Mouse (Mus musculus) erythroid progenitor cell, adult 5-6 weeks (primary cell): ENCODE data around the gene Notch3. TPM values are rescaled to one million over a fixed set of nuclear protein-coding genes. Genes with fewer than 3 reads are reported as not detected.
"Not testable (repeated sequence)": the region's sequence is repeated elsewhere in the genome, so short reads cannot be mapped to it uniquely, and the experiment has no call there.

ENCODE experiments used
- ATAC-seq: replicated peaks from 2 replicates; pipeline ENCODE4 v1.8.0; 2016; ENCODE audit warnings: moderate number of reproducible peaks, mild to moderate bottlenecking, moderate TSS enrichment, inconsistent platforms; ENCODE audit not compliant: poor library complexity, low FRiP score, severe bottlenecking
- total RNA-seq, 2 experiments: library from RNA; stranded (forward) in 1 of 2; stranded (reverse) in 1 of 2; fragments of 150-400 nt in 1 of 2; fragments of 186-747, 209-891 nt in 1 of 2; gene quantifications; 2 replicates each; pipeline versions ENCODE4 v1.2.3 to v1.2.4; 2015 to 2017; ENCODE audit warnings: low replicate concordance in 2 of 2

Notch3 gene
- total RNA-seq, 2 experiments from 2014 or later = 0.42 TPM; not detected in 1

GRCm38 (mm10) chr17:32106358-32106757 lies 60.3 kb downstream of the Notch3 start:
- no peak for ATAC-seq

GRCm38 (mm10) chr17:32103054-32103453 lies 63.6 kb downstream of the Notch3 start:
- no peak for ATAC-seq

GRCm38 (mm10) chr17:32099943-32100586 lies 66.6 kb downstream of the Notch3 start:
- peak; percentile 47; the same call in 1 of the 2 replicates for ATAC-seq

- 0 out of 2 replicates have a peak, but pooled peaks have one; percentile 26 for ATAC-seq
Measured at GRCm38 (mm10) chr17:32099574-32099942, 67.1 kb downstream of the Notch3 start.

- ATAC-seq = not testable (repeated sequence)
Measured at GRCm38 (mm10) chr17:32098905-32099304, 67.7 kb downstream of the Notch3 start.

- ATAC-seq = 0 out of 2 replicates have a peak, but pooled peaks have one; percentile 8
Measured at GRCm38 (mm10) chr17:32097676-32098075, 69.0 kb downstream of the Notch3 start.

GRCm38 (mm10) chr17:32092895-32093294 lies 73.8 kb downstream of the Notch3 start:
- no peak for ATAC-seq

- peak; percentile 61 for ATAC-seq
Measured at GRCm38 (mm10) chr17:32092241-32092619, 74.4 kb downstream of the Notch3 start.

GRCm38 (mm10) chr17:32091364-32092240 lies 75.0 kb downstream of the Notch3 start:
- peak; percentile 91 for ATAC-seq

GRCm38 (mm10) chr17:32091032-32091363 lies 75.7 kb downstream of the Notch3 start:
- ATAC-seq = peak; percentile 22

DNA sequence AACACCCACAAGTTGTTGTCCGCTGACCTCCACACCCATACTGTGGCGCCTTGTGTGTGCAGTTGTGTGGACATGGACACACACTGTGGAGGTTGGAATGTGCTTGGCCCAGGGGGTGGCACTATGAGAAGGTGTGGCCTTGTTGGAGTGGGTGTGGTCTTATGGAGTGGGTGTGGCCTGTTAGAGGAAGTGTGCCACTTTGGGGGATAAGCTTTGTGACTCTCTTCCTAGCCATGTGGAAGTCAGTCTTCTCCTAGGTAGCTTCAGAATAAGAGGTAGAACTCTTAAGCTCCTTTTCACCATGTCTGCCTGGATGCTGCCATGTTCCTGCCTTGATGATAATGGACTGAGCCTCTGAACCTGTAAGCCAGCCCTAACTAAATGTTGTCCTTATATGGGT lies 79.6 kb downstream of the Notch3 start:
- no peak for ATAC-seq

- ATAC-seq = no peak
Measured at GRCm38 (mm10) chr17:32083351-32083750, 83.3 kb downstream of the Notch3 start.

- ATAC-seq = no peak
Measured at GRCm38 (mm10) chr17:32075164-32075563, 91.5 kb downstream of the Notch3 start.

- no peak for ATAC-seq
Measured at GRCm38 (mm10) chr17:32074658-32075057, 92.0 kb downstream of the Notch3 start.

- 0 out of 2 replicates have a peak, but pooled peaks have one; percentile 52 for ATAC-seq
Measured at GRCm38 (mm10) chr17:32073359-32073758, 93.3 kb downstream of the Notch3 start.

Other genes with a start within 250 kb of the Notch3 start
- 4.0 and 8.8 TPM in 2 replicates for gene Rrp1b, start 130.8 kb downstream of the Notch3 start, total RNA-seq (2015; ENCODE audit: low replicate concordance)
- 1.5 and 5.4 TPM in 2 replicates for gene Rrp1b, start 130.8 kb downstream of the Notch3 start, total RNA-seq (2017; ENCODE audit: low replicate concordance)
- gene Hsf2bp, start 130.5 kb downstream of the Notch3 start, total RNA-seq (2015; ENCODE audit: low replicate concordance) = not detected in 2 replicates
- gene Hsf2bp, start 130.5 kb downstream of the Notch3 start, total RNA-seq (2017; ENCODE audit: low replicate concordance) = not detected in 2 replicates
- 0.84 TPM in 1 of 2 replicates, not detected in the other for gene Ephx3, start 22.7 kb upstream of the Notch3 start, total RNA-seq (2015; ENCODE audit: low replicate concordance)
- 1.4 and 2.7 TPM in 2 replicates for gene Ephx3, start 22.7 kb upstream of the Notch3 start, total RNA-seq (2017; ENCODE audit: low replicate concordance)
- 116 and 144 TPM in 2 replicates for gene Brd4, start 117.9 kb upstream of the Notch3 start, total RNA-seq (2015; ENCODE audit: low replicate concordance)
- 61.8 and 82.5 TPM in 2 replicates for gene Brd4, start 117.9 kb upstream of the Notch3 start, total RNA-seq (2017; ENCODE audit: low replicate concordance)
- 26.8 and 33.5 TPM in 2 replicates for gene Akap8, start 154.4 kb upstream of the Notch3 start, total RNA-seq (2015; ENCODE audit: low replicate concordance)
- gene Akap8, start 154.4 kb upstream of the Notch3 start, total RNA-seq (2017; ENCODE audit: low replicate concordance) = 60.9 and 62.4 TPM in 2 replicates
- 45.8 and 108 TPM in 2 replicates for gene Akap8l, start 183.8 kb upstream of the Notch3 start, total RNA-seq (2015; ENCODE audit: low replicate concordance)
- gene Akap8l, start 183.8 kb upstream of the Notch3 start, total RNA-seq (2017; ENCODE audit: low replicate concordance) = 150 and 167 TPM in 2 replicates
- gene Wiz, start 222.6 kb upstream of the Notch3 start, total RNA-seq (2015; ENCODE audit: low replicate concordance) = 14.1 and 19.7 TPM in 2 replicates
- gene Wiz, start 222.6 kb upstream of the Notch3 start, total RNA-seq (2017; ENCODE audit: low replicate concordance) = 3.3 and 5.6 TPM in 2 replicates
- 12.6 and 16.3 TPM in 2 replicates for gene Rasal3, start 236.7 kb upstream of the Notch3 start, total RNA-seq (2015; ENCODE audit: low replicate concordance)
- 5.3 and 17.5 TPM in 2 replicates for gene Rasal3, start 236.7 kb upstream of the Notch3 start, total RNA-seq (2017; ENCODE audit: low replicate concordance)